Mouse (Mus musculus): ENCODE data around the gene Nt5m. TPM values are rescaled to one million over a fixed set of nuclear protein-coding genes. Genes with fewer than 3 reads are reported as not detected.
"Not testable (repeated sequence)": the region's sequence is repeated elsewhere in the genome, so short reads cannot be mapped to it uniquely, and the experiment has no call there.

Gene Nt5m
- polyA plus RNA-seq, 1 experiment from 2014 or later = 54.8 TPM

DNA sequence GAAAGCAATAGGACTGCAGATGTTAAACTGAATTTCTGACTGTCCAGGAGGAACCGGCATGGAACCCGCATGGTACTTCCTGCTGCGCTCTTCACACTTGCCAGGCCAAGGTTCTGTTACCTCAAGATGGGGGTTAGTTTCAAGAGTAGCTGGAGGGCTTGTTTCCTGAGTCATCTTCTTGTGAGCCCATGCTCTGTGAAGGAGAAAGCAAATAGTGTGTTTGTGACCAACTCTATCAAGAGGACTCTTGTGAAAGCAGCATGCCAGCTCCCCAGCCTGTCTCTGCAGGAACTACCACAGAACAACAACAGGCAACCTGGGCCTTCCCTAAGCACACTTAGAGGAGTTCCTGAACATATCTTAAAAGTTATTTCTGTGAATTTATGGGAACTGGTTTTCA lies 21.3 kb upstream of the Nt5m start:
- Histone ChIP-seq H3K4me3 (ENCODE audit: low read depth, low read length) (no peak overlapping the region), H3K36me3 (ENCODE audit: control insufficient read depth, insufficient read depth, low read length) (peaks cover 71% of the 10 kb centered on the region), H3K4me2 (ENCODE audit: low read length) (no peak overlapping the region), H3K27me3 (replicated peaks; ENCODE audit: control insufficient read depth, insufficient read depth, low read length) (no peaks in the 10 kb centered on the region), H3K4me1 (ENCODE audit: control insufficient read depth, insufficient read depth, low read length) (no peaks in the 10 kb centered on the region), H3K9me3 (replicated peaks; ENCODE audit: control insufficient read depth, low read length) (no peaks in the 10 kb centered on the region), H3K9ac (ENCODE audit: low read length) (no peak overlapping the region), H3K27ac (ENCODE audit: low read depth, low read length) (no peak overlapping the region)
- DNase-seq (ENCODE audit: low spot score) (no peak), ATAC-seq (no peak)
- WGBS = 96% methylated on average over 3 of the region's 3 CpGs

DNA sequence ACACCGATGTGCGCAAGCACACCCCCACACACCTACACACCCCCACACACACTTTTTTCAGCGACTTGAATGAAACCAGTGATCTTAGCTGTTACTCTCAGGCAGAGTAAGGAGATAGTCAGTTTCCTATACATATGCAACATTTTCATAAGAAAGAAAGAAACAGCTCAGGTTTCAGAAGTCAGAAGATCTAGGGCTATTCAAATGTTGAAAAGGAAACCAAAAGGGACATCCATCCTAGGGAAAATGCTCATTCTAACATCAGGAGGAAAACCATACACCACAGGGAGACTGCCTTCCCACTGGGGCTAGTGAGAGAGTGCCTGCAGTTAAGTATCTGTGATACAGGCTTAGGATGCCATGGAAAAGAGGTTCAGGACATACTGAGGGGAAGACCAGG lies 17.6 kb upstream of the Nt5m start:
- ATAC-seq = no peak
- Histone ChIP-seq H3K4me3 (ENCODE audit: low read depth, low read length) (no peak overlapping the region), H3K4me1 (ENCODE audit: control insufficient read depth, insufficient read depth, low read length) (no peaks in the 10 kb centered on the region), H3K36me3 (ENCODE audit: control insufficient read depth, insufficient read depth, low read length) (peaks cover 96% of the 10 kb centered on the region), H3K4me2 (ENCODE audit: low read length) (no peak overlapping the region), H3K9me3 (replicated peaks; ENCODE audit: control insufficient read depth, low read length) (no peaks in the 10 kb centered on the region), H3K27ac (ENCODE audit: low read depth, low read length) (no peak overlapping the region), H3K9ac (ENCODE audit: low read length) (no peak overlapping the region), H3K27me3 (replicated peaks; ENCODE audit: control insufficient read depth, insufficient read depth, low read length) (no peaks in the 10 kb centered on the region)
- WGBS = 91% methylated on average over 3 of the region's 3 CpGs
- DNase-seq (ENCODE audit: low spot score) = no peak

DNA sequence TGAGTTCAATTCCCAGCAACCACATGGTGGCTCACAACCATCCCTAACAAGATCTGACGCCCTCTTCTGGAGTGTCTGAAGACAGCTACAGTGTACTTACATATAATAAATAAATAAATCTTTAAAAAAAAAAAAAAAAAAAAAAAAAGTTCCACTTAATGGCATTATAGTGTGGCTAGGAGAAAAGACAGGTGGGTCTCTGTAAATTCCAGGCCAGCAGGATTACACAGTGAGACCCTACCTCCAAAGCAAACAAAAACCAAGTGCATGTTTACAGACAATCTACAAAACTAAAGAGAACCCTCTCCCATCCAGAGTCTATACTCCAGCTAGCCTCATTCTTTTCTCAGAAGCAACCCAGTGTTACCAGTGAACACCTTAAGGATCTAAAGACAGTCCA lies 1.5 kb upstream of the Nt5m start:
- not testable (repeated sequence) for H3K9me3 ChIP-seq (replicated peaks; ENCODE audit: control insufficient read depth, low read length); H3K27me3 ChIP-seq (replicated peaks; ENCODE audit: control insufficient read depth, insufficient read depth, low read length); H3K27ac ChIP-seq (ENCODE audit: low read depth, low read length); ATAC-seq; H3K9ac ChIP-seq (ENCODE audit: low read length); DNase-seq (ENCODE audit: low spot score)
- Histone ChIP-seq H3K36me3 (ENCODE audit: control insufficient read depth, insufficient read depth, low read length) (peaks cover 47% of the 10 kb centered on the region), H3K4me2 (ENCODE audit: low read length) (peak overlapping the region; percentile 79; the same call in 1 of the 2 replicates), H3K4me1 (ENCODE audit: control insufficient read depth, insufficient read depth, low read length) (peaks cover 13% of the 10 kb centered on the region), H3K4me3 (ENCODE audit: low read depth, low read length) (0 out of 2 replicates have a peak overlapping the region, but pooled peaks have one; percentile 98)
- no CpG with 5 or more reads among the region's 1 CpGs for WGBS

DNA sequence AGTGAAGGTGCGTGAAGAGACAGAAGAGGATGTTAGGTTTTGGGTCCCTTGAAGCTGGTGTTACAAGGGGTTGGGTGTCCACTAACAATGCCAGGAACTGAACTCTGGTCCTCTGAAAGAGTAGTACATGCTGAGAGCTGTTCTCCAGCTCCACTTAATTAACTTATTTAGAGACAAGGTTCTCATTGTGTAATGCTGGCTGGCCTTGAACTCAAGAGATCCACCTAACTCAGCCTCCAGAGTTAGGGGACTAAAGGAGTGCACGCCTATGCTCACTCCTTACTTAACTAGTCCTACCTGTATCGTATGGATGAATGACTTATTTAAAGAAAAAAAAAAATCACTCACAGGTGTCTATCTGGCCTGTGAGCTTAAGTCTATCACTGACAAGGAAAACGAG lies 821 bp upstream of the Nt5m start:
- no peak overlapping the region for H3K27ac ChIP-seq (ENCODE audit: low read depth, low read length)
- H3K4me1 ChIP-seq (ENCODE audit: control insufficient read depth, insufficient read depth, low read length) = peaks cover 13% of the 10 kb centered on the region
- DNase-seq (ENCODE audit: low spot score) (no peak), ATAC-seq (no peak)
- WGBS = 60% methylated on average over 4 of the region's 4 CpGs
- no peaks in the 10 kb centered on the region for H3K27me3 ChIP-seq (replicated peaks; ENCODE audit: control insufficient read depth, insufficient read depth, low read length)
- peak overlapping the region; percentile 79 for H3K4me2 ChIP-seq (ENCODE audit: low read length)
- peaks cover 41% of the 10 kb centered on the region for H3K36me3 ChIP-seq (ENCODE audit: control insufficient read depth, insufficient read depth, low read length)
- H3K9me3 ChIP-seq (replicated peaks; ENCODE audit: control insufficient read depth, low read length) = no peaks in the 10 kb centered on the region
- H3K4me3 ChIP-seq (ENCODE audit: low read depth, low read length) = peak overlapping the region; percentile 98
- peak overlapping the region; percentile 91 for H3K9ac ChIP-seq (ENCODE audit: low read length)

DNA sequence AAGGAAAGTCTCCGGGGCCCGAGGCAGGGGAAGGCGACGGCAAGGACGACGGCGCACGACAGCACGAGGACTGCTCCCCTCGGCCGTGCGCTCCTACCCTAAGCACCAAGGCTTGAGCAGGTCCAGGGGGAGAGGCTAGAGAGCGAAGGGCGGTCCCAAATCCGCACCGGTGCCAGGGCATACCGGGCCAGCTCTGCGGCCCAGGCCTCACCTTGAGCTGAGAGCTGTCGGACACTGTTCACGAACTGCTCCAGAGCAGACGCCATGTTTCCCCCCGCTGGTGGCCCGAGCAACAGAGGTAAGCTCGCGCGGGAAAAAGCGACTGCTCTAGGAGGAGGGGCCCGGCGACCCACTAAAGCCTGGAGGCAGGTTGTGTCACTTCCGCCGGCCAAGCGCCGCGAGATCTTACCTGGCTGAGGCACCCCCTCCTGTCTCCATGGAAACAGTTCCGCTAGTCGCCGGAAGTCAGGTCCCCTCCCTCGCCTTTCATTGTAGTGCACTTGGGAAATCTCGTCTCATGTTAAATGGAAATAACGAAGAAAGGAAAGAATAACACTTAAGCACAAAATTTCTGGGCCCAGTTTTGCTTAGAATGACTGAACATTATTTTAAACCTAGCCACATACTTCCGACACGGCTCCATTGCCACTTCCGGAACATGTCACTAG lies 346 bp downstream of the Nt5m start, which contains the start of gene Cops3:
Cops3 (minus strand) TSS at position 380 of the 668 bp plus-strand sequence.
- Histone ChIP-seq H3K27ac (ENCODE audit: low read depth, low read length) (peak within 1 kb of the TSS; percentile 98), H3K9me3 (replicated peaks; ENCODE audit: control insufficient read depth, low read length) (no peaks in the 10 kb centered on the region), H3K36me3 (ENCODE audit: control insufficient read depth, insufficient read depth, low read length) (peaks cover 30% of the 10 kb centered on the region), H3K4me1 (ENCODE audit: control insufficient read depth, insufficient read depth, low read length) (peaks cover 13% of the 10 kb centered on the region), H3K9ac (ENCODE audit: low read length) (peak within 1 kb of the TSS; percentile 91), H3K27me3 (replicated peaks; ENCODE audit: control insufficient read depth, insufficient read depth, low read length) (no peaks in the 10 kb centered on the region), H3K4me3 (ENCODE audit: low read depth, low read length) (peak within 1 kb of the TSS; percentile 98), H3K4me2 (ENCODE audit: low read length) (peak within 1 kb of the TSS; percentile 79)
- ATAC-seq (peak; percentile 98), DNase-seq (ENCODE audit: low spot score) (peak; percentile 99)
- WGBS = under 1% methylated on average over 43 of the region's 43 CpGs

DNA sequence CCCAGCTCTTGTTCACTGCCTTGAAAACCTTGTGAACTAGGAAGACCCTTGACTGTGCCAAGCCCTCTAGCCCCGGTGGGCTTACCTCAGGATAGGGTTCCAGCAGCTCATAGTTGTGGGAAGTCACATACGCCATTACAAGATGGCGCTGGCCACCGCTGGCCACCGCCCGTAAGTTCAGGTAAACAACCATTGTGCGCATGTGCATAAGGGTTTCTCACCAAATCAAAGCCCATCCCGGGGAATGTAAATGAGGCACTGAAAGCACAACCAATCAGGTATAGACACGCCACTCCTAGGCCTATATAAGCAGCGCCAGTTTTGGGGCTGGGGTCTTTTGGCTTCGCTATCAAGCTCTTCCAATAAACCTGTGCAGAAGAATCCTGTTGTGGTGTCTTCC lies 7.1 kb downstream of the Nt5m start:
- 95% methylated on average over 11 of the region's 11 CpGs for WGBS
- H3K9me3 ChIP-seq (replicated peaks; ENCODE audit: control insufficient read depth, low read length) = no peaks in the 10 kb centered on the region
- 0 out of 2 replicates have a peak, but pooled peaks cover 3% of the 10 kb centered on the region for H3K36me3 ChIP-seq (ENCODE audit: control insufficient read depth, insufficient read depth, low read length)
- DNase-seq (ENCODE audit: low spot score) (no peak), ATAC-seq (no peak)
- no peak overlapping the region for H3K4me2 ChIP-seq (ENCODE audit: low read length)
- H3K27ac ChIP-seq (ENCODE audit: low read depth, low read length) = no peak overlapping the region
- no peaks in the 10 kb centered on the region for H3K27me3 ChIP-seq (replicated peaks; ENCODE audit: control insufficient read depth, insufficient read depth, low read length)
- H3K4me3 ChIP-seq (ENCODE audit: low read depth, low read length) = no peak overlapping the region
- no peak overlapping the region for H3K9ac ChIP-seq (ENCODE audit: low read length)
- H3K4me1 ChIP-seq (ENCODE audit: control insufficient read depth, insufficient read depth, low read length) = peaks cover 3% of the 10 kb centered on the region; the same call in 1 of the 2 replicates

DNA sequence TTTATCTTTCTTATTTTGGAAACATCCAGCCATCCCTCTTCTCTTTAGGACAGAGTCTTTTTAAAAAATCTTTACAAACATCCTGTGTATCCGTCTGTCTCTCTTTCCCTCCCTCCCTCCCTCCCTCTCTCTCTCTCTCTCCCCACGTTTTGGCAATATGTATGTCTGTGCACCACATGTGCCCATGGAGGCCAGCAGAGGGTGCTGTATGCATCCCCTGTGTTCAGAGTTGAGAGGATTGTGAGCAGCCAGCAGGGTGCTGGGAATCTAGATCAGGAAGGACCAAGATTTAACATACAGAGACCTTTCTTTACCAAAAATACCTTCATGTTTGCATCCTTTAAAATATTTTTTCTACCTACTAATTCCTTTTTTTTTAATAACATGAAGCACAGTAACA lies 7.9 kb downstream of the Nt5m start:
- H3K36me3 ChIP-seq (ENCODE audit: control insufficient read depth, insufficient read depth, low read length) = 0 out of 2 replicates have a peak, but pooled peaks cover 3% of the 10 kb centered on the region
- H3K4me1 ChIP-seq (ENCODE audit: control insufficient read depth, insufficient read depth, low read length) = peaks cover 3% of the 10 kb centered on the region; the same call in 1 of the 2 replicates
- no peak overlapping the region; the same call in 1 of the 2 replicates for H3K4me2 ChIP-seq (ENCODE audit: low read length)
- WGBS = 8% methylated on average over 2 of the region's 2 CpGs
- DNase-seq (ENCODE audit: low spot score) (peak; percentile 73), ATAC-seq (no peak)
- H3K9ac ChIP-seq (ENCODE audit: low read length) = no peak overlapping the region
- no peak overlapping the region for H3K27ac ChIP-seq (ENCODE audit: low read depth, low read length)
- no peaks in the 10 kb centered on the region for H3K9me3 ChIP-seq (replicated peaks; ENCODE audit: control insufficient read depth, low read length)
- H3K4me3 ChIP-seq (ENCODE audit: low read depth, low read length) = no peak overlapping the region
- H3K27me3 ChIP-seq (replicated peaks; ENCODE audit: control insufficient read depth, insufficient read depth, low read length) = no peaks in the 10 kb centered on the region

DNA sequence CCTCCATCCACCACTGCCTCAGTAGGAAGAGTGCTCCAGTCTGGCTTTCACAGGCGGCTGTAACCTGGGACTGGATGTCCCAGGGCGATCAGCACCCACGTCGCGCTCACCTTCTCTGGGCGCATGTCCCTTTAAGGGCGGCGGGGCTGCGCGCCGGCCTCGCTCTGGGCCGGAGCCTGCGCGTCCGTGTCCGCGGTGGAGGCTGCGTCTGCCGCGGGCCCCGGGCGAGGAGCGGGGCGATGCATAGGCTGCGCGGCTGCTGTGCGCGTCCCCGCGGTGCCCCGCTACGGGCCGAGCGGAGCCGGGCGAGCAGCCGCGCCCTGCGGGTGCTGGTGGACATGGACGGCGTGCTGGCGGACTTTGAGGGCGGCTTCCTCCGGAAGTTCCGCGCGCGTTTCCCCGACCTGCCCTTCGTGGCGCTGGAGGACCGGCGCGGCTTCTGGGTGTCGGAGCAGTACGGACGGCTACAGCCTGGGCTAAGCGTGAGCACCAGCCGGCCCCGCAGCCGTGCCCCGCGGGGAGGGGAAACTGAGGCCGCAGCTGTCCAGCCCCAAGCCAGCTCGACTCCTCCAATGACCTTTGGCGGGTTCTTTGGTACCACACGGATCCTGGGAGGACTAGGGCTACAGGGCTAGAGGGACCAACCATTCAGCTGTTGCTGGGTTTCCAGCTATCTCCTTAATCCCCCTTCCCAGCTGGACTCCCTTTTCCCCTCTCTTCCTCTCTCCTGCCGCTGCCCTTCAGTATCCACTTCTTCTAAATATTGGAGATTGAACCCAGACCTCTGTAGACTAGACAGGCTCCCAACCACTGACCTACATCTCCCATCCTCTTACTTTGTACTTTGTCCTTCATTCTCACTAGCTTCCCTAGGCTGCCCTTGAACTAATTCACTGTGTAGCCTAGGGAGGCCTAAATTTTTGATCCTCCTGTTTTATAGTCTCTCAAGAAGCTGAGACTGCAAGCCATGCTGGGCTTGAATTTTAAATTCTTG lies 8.9 kb downstream of the Nt5m start:
- WGBS = under 1% methylated on average over 66 of the region's 69 CpGs
- DNase-seq (ENCODE audit: low spot score) (peak; percentile 74), ATAC-seq (peak; percentile 90)
- H3K9me3 ChIP-seq (replicated peaks; ENCODE audit: control insufficient read depth, low read length) = no peaks in the 10 kb centered on the region
- H3K4me1 ChIP-seq (ENCODE audit: control insufficient read depth, insufficient read depth, low read length) = peaks cover 3% of the 10 kb centered on the region; the same call in 1 of the 2 replicates
- H3K4me3 ChIP-seq (ENCODE audit: low read depth, low read length) = peak overlapping the region; percentile 74
- no peaks in the 10 kb centered on the region for H3K27me3 ChIP-seq (replicated peaks; ENCODE audit: control insufficient read depth, insufficient read depth, low read length)
- peak overlapping the region; percentile 76 for H3K27ac ChIP-seq (ENCODE audit: low read depth, low read length)
- H3K4me2 ChIP-seq (ENCODE audit: low read length) = peak overlapping the region; percentile 73
- 0 out of 2 replicates have a peak, but pooled peaks cover 3% of the 10 kb centered on the region for H3K36me3 ChIP-seq (ENCODE audit: control insufficient read depth, insufficient read depth, low read length)
- peak overlapping the region; percentile 86 for H3K9ac ChIP-seq (ENCODE audit: low read length)

All from forebrain, embryonic 14.5 days (tissue).